Mouse (Mus musculus) left cerebral cortex, postnatal 10 days (tissue): ENCODE measurements around the gene Ppm1h. TPM values are rescaled to one million over a fixed set of nuclear protein-coding genes. Genes with fewer than 3 reads are reported as not detected.

Source experiments
- DNase-seq, 2 experiments: peaks; one replicate each; pipeline ENCODE4 v3.0.0; 2021 to 2022; ENCODE audit warnings: low spot score in 2 of 2, mixed read lengths in 1 of 2; ENCODE audit errors: extremely low spot score in 1 of 2
- intact Hi-C: fragments of 180-260 bp; cut with DNase I; formaldehyde crosslinking; loops from one replicate; pipeline ENCODE4 v1.15.1; 2025
- total RNA-seq, 2 experiments: library from RNA; stranded (reverse); gene quantifications; 2 replicates each; pipeline ENCODE4 v1.2.3; 2021

Gene Ppm1h
- total RNA-seq, 2 experiments from 2014 or later, result 77.5 to 82.7 TPM

- no peak for DNase-seq
Observed at GRCm38 (mm10) chr10:122738526-122738925, 60.0 kb downstream of the Ppm1h start.

GRCm38 (mm10) chr10:122739037-122739436 lies 60.5 kb downstream of the Ppm1h start:
- DNase-seq, result no peak
- intact Hi-C loops, result no loop called here

More at GRCm38 (mm10) chr10:122738526-122738925, 60.0 kb downstream of the Ppm1h start:
- intact Hi-C loops, result no loop called here

GRCm38 (mm10) chr10:122740117-122740516 lies 61.6 kb downstream of the Ppm1h start:
- intact Hi-C loops, result no loop called here
- DNase-seq, result no peak

GRCm38 (mm10) chr10:122741191-122741590 lies 62.6 kb downstream of the Ppm1h start:
- intact Hi-C loops, result no loop called here
- no peak for DNase-seq

- DNase-seq, result no peak
- intact Hi-C loops, result no loop called here
Observed at GRCm38 (mm10) chr10:122742136-122742535, 63.6 kb downstream of the Ppm1h start.

GRCm38 (mm10) chr10:122743361-122743760 lies 64.8 kb downstream of the Ppm1h start:
- intact Hi-C loops, result no loop called here
- DNase-seq, result no peak

GRCm38 (mm10) chr10:122744970-122745369 lies 66.4 kb downstream of the Ppm1h start:
- intact Hi-C loops, result no loop called here
- DNase-seq, result no peak

- intact Hi-C loops, result no loop called here
- no peak for DNase-seq
Observed at GRCm38 (mm10) chr10:122746211-122746610, 67.6 kb downstream of the Ppm1h start.

GRCm38 (mm10) chr10:122747151-122747925 lies 68.8 kb downstream of the Ppm1h start:
- no peak for DNase-seq
- intact Hi-C loops, result no loop called here

- peak in 1 of 2 experiments; percentile 34 for DNase-seq
- intact Hi-C loops, result no loop called here
Observed at GRCm38 (mm10) chr10:122748361-122748951, 69.9 kb downstream of the Ppm1h start.

- intact Hi-C loops, result no loop called here
- DNase-seq, result no peak
Observed at GRCm38 (mm10) chr10:122749071-122749470, 70.5 kb downstream of the Ppm1h start.

GRCm38 (mm10) chr10:122749876-122750275 lies 71.3 kb downstream of the Ppm1h start:
- intact Hi-C loops, result no loop called here
- DNase-seq, result no peak

GRCm38 (mm10) chr10:122752950-122753923 lies 74.7 kb downstream of the Ppm1h start:
- intact Hi-C loops, result no loop called here
- DNase-seq, result no peak

GRCm38 (mm10) chr10:122753924-122754307 lies 75.4 kb downstream of the Ppm1h start:
- intact Hi-C loops, result no loop called here
- no peak for DNase-seq

GRCm38 (mm10) chr10:122754967-122755366 lies 76.4 kb downstream of the Ppm1h start:
- no peak for DNase-seq

GRCm38 (mm10) chr10:122756879-122757530 lies 78.4 kb downstream of the Ppm1h start:
- DNase-seq, result no peak
- intact Hi-C loops, result no loop called here

More at GRCm38 (mm10) chr10:122754967-122755366, 76.4 kb downstream of the Ppm1h start:
- intact Hi-C loops, result no loop called here

- DNase-seq, result no peak
- intact Hi-C loops, result no loop called here
Observed at GRCm38 (mm10) chr10:122757727-122758126, 79.2 kb downstream of the Ppm1h start.

GRCm38 (mm10) chr10:122758346-122758745 lies 79.8 kb downstream of the Ppm1h start:
- DNase-seq, result no peak
- intact Hi-C loops, result no loop called here

- intact Hi-C loops, result no loop called here
- no peak for DNase-seq
Observed at GRCm38 (mm10) chr10:122759729-122760128, 81.2 kb downstream of the Ppm1h start.
